Mouse (Mus musculus): ENCODE data around the gene Mgmt.

GRCm38 (mm10) chr7:136888161-136888560 is 6.3 kb upstream of the Mgmt start:
- no peak for TF ChIP-seq TAL1 (IDR thresholded peaks at IDR 0.05; ENCODE audit: low read length)
- no peak for TF ChIP-seq GATA1 (IDR thresholded peaks at IDR 0.05; ENCODE audit: low read length)

All from erythroblast, embryonic 14.5 days (primary cell).